Mouse (Mus musculus) T-helper 1 cell (primary cell): ENCODE data around the gene 1500011B03Rik.

Experiments used
- in situ Hi-C: fragments of 300-600 bp; cut with MboI, MseI; formaldehyde crosslinking; loops from one replicate; pipeline ENCODE4 v1.15.1; 2025; ENCODE audit warnings: high pct_unique_total_duplicates

The 1500011B03Rik gene

GRCm38 (mm10) chr5:114809181-114809756, 14.0 kb downstream of the 1500011B03Rik start:
- in situ Hi-C loops: no loop called here

GRCm38 (mm10) chr5:114808385-114808784, 14.9 kb downstream of the 1500011B03Rik start:
- in situ Hi-C loops: no loop called here

GRCm38 (mm10) chr5:114807893-114808292, 15.4 kb downstream of the 1500011B03Rik start:
- in situ Hi-C loops: no loop called here

- in situ Hi-C loops: no loop called here
Observed at GRCm38 (mm10) chr5:114807468-114807867, 15.8 kb downstream of the 1500011B03Rik start.

GRCm38 (mm10) chr5:114807063-114807462, 16.2 kb downstream of the 1500011B03Rik start:
- in situ Hi-C loops: no loop called here

GRCm38 (mm10) chr5:114806636-114807035, 16.6 kb downstream of the 1500011B03Rik start:
- in situ Hi-C loops: no loop called here

GRCm38 (mm10) chr5:114805436-114806350, 17.6 kb downstream of the 1500011B03Rik start:
- in situ Hi-C loops: no loop called here

- in situ Hi-C loops: no loop called here
Observed at GRCm38 (mm10) chr5:114804958-114805357, 18.3 kb downstream of the 1500011B03Rik start.

GRCm38 (mm10) chr5:114804335-114804734, 18.9 kb downstream of the 1500011B03Rik start:
- in situ Hi-C loops: no loop called here

GRCm38 (mm10) chr5:114803231-114803630, 20.0 kb downstream of the 1500011B03Rik start:
- in situ Hi-C loops: no loop called here

GRCm38 (mm10) chr5:114801841-114802240, 21.4 kb downstream of the 1500011B03Rik start:
- in situ Hi-C loops: no loop called here

GRCm38 (mm10) chr5:114801049-114801448, 22.2 kb downstream of the 1500011B03Rik start:
- in situ Hi-C loops: no loop called here

GRCm38 (mm10) chr5:114799848-114800247, 23.4 kb downstream of the 1500011B03Rik start:
- in situ Hi-C loops: no loop called here

GRCm38 (mm10) chr5:114797253-114797652, 26.0 kb downstream of the 1500011B03Rik start:
- in situ Hi-C loops: no loop called here

GRCm38 (mm10) chr5:114796299-114797012, 26.8 kb downstream of the 1500011B03Rik start:
- in situ Hi-C loops: no loop called here

GRCm38 (mm10) chr5:114795653-114796052, 27.6 kb downstream of the 1500011B03Rik start:
- in situ Hi-C loops: no loop called here

GRCm38 (mm10) chr5:114795231-114795630, 28.0 kb downstream of the 1500011B03Rik start:
- in situ Hi-C loops: no loop called here

- in situ Hi-C loops: no loop called here
Observed at GRCm38 (mm10) chr5:114794609-114795008, 28.7 kb downstream of the 1500011B03Rik start.

GRCm38 (mm10) chr5:114793317-114793716, 30.0 kb downstream of the 1500011B03Rik start:
- in situ Hi-C loops: no loop called here

- in situ Hi-C loops: no loop called here
Observed at GRCm38 (mm10) chr5:114785196-114785595, 38.1 kb downstream of the 1500011B03Rik start.

- in situ Hi-C loops: no loop called here
Observed at GRCm38 (mm10) chr5:114784622-114785165, 38.6 kb downstream of the 1500011B03Rik start.
